Mouse (Mus musculus) CH12.LX (cell line): ENCODE measurements around the gene Gla. TPM values are rescaled to one million over a fixed set of nuclear protein-coding genes. Genes with fewer than 3 reads are reported as not detected.

ENCODE experiments used
- DNase-seq: peaks from one replicate; pipeline ENCODE4 v3.0.0-alpha.2; 2013; ENCODE audit errors: extremely low read depth
- H3K27ac ChIP-seq: 2 replicates; pipeline ENCODE4 v1.5.1; 2012; ENCODE audit warnings: low read depth, mild to moderate bottlenecking, control low read depth, moderate library complexity; ENCODE audit not compliant: insufficient read depth
- H3K27me3 ChIP-seq: replicated peaks from 2 replicates; pipeline ENCODE3; 2012; ENCODE audit warnings: inconsistent platforms
- H3K36me3 ChIP-seq, 2 experiments: replicated peaks in 1 of 2; 2 replicates each; pipeline versions ENCODE3 to v1.6.1; 2012; ENCODE audit warnings: inconsistent platforms in 1 of 2, low read length in 1 of 2, mild to moderate bottlenecking in 1 of 2, mixed read lengths in 1 of 2, moderate library complexity in 1 of 2; ENCODE audit not compliant: control insufficient read depth in 1 of 2, insufficient read depth in 1 of 2
- H3K4me1 ChIP-seq, 2 experiments: 2 replicates each; pipeline ENCODE4 v1.6.1; 2012; ENCODE audit warnings: inconsistent platforms in 1 of 2, moderate library complexity in 1 of 2; ENCODE audit not compliant: insufficient read depth in 2 of 2, control insufficient read depth in 1 of 2
- H3K4me2 ChIP-seq: 2 replicates; pipeline ENCODE4 v1.6.1; 2012; ENCODE audit warnings: low read depth, mild to moderate bottlenecking, control low read depth; ENCODE audit not compliant: poor library complexity, insufficient read depth, severe bottlenecking
- H3K4me3 ChIP-seq, 3 experiments: fragments of 150-350 bp in 1 of 3; sonication (generic) in 1 of 3; replicated peaks in 1 of 3; 2 replicates each; pipeline versions ENCODE3 to v1.5.1; 2011 to 2012; ENCODE audit warnings: low read depth in 2 of 3, low read length in 2 of 3, mild to moderate bottlenecking in 2 of 3, moderate library complexity in 2 of 3, control low read depth in 1 of 3, improper control_type of control experiment in 1 of 3, inconsistent platforms in 1 of 3, mixed read lengths in 1 of 3; ENCODE audit not compliant: poor library complexity in 1 of 3
- H3K79me2 ChIP-seq: replicated peaks from 2 replicates; pipeline ENCODE4 v1.6.1; 2012; ENCODE audit warnings: mild to moderate bottlenecking, moderate library complexity; ENCODE audit not compliant: control insufficient read depth, poor library complexity, insufficient read depth, severe bottlenecking; ENCODE audit errors: extremely low read depth
- H3K9ac ChIP-seq: 2 replicates; pipeline ENCODE4 v1.6.1; 2012; ENCODE audit warnings: low read depth, mild to moderate bottlenecking, control low read depth, moderate library complexity; ENCODE audit not compliant: insufficient read depth
- H3K9me3 ChIP-seq: replicated peaks from 2 replicates; pipeline ENCODE3; 2012; ENCODE audit warnings: low read length, inconsistent platforms, mixed read lengths
- BHLHE40 ChIP-seq: IDR thresholded peaks from 2 replicates; pipeline ENCODE4 v1.6.1; 2011; ENCODE audit warnings: mild to moderate bottlenecking, low read depth, low read length, improper control_type of control experiment
- CHD1 ChIP-seq: IDR thresholded peaks from 2 replicates; pipeline ENCODE4 v1.6.1; 2012; ENCODE audit warnings: low read depth, low read length, improper control_type of control experiment, inconsistent platforms
- CHD2 ChIP-seq: IDR thresholded peaks from 2 replicates; pipeline ENCODE4 v1.6.1; 2011; ENCODE audit warnings: low read length, improper control_type of control experiment
- CTCF ChIP-seq, 2 experiments: IDR thresholded peaks in 1 of 2; conservative IDR thresholded peaks in 1 of 2; 2 replicates each; pipeline ENCODE4 v1.5.1; 2011 to 2012; ENCODE audit warnings: low read depth in 2 of 2, low read length in 2 of 2, improper control_type of control experiment in 1 of 2, inconsistent platforms in 1 of 2, mild to moderate bottlenecking in 1 of 2, moderate library complexity in 1 of 2
- E2F4 ChIP-seq: IDR thresholded peaks from 2 replicates; pipeline ENCODE4 v1.6.1; 2011; ENCODE audit warnings: low read depth, low read length, improper control_type of control experiment; ENCODE audit not compliant: insufficient replicate concordance
- ELF1 ChIP-seq: IDR thresholded peaks from 2 replicates; pipeline ENCODE4 v1.6.1; 2014; ENCODE audit warnings: low read depth, mild to moderate bottlenecking, inconsistent platforms, low read length, improper control_type of control experiment
- EP300 ChIP-seq: IDR thresholded peaks from 2 replicates; pipeline ENCODE4 v1.6.1; 2011; ENCODE audit warnings: low read length, improper control_type of control experiment
- ETS1 ChIP-seq: conservative IDR thresholded peaks from 2 replicates; pipeline ENCODE4 v1.6.1; 2012; ENCODE audit warnings: low read depth, mild to moderate bottlenecking, inconsistent platforms, low read length, improper control_type of control experiment, moderate library complexity
- GABPA ChIP-seq: IDR thresholded peaks from 2 replicates; pipeline ENCODE4 v1.6.1; 2012; ENCODE audit warnings: low read depth, low read length, improper control_type of control experiment, inconsistent platforms; ENCODE audit not compliant: insufficient replicate concordance
- HCFC1 ChIP-seq: IDR thresholded peaks from 2 replicates; pipeline ENCODE4 v1.6.1; 2012; ENCODE audit warnings: low read depth, mild to moderate bottlenecking, inconsistent platforms, low read length, improper control_type of control experiment
- IRF4 ChIP-seq: IDR thresholded peaks from 2 replicates; pipeline ENCODE4 v1.6.1; 2014; ENCODE audit warnings: low read depth, mild to moderate bottlenecking, inconsistent platforms, low read length, improper control_type of control experiment
- JUN ChIP-seq: IDR thresholded peaks from 2 replicates; pipeline ENCODE4 v1.6.1; 2011; ENCODE audit warnings: low read depth, mild to moderate bottlenecking, low read length, improper control_type of control experiment, moderate library complexity; ENCODE audit not compliant: insufficient read depth
- JUND ChIP-seq: conservative IDR thresholded peaks from 2 replicates; pipeline ENCODE4 v1.6.1; 2011; ENCODE audit warnings: low read depth, low read length, improper control_type of control experiment
- KAT2A ChIP-seq: IDR thresholded peaks from 2 replicates; pipeline ENCODE4 v1.6.1; 2012; ENCODE audit warnings: low read length, improper control_type of control experiment, inconsistent platforms; ENCODE audit not compliant: insufficient replicate concordance
- MAFK ChIP-seq: IDR thresholded peaks from 2 replicates; pipeline ENCODE4 v1.6.1; 2011; ENCODE audit warnings: low read length, improper control_type of control experiment; ENCODE audit not compliant: insufficient replicate concordance
- MAX ChIP-seq: IDR thresholded peaks from 2 replicates; pipeline ENCODE4 v1.6.1; 2011; ENCODE audit warnings: low read length, improper control_type of control experiment
- MAZ ChIP-seq: IDR thresholded peaks from 2 replicates; pipeline ENCODE4 v1.6.1; 2012; ENCODE audit warnings: low read depth, mild to moderate bottlenecking, inconsistent platforms, low read length, improper control_type of control experiment, moderate library complexity
- MEF2A ChIP-seq: IDR thresholded peaks from 2 replicates; pipeline ENCODE4 v1.6.1; 2014; ENCODE audit warnings: low read depth, mild to moderate bottlenecking, inconsistent platforms, low read length, improper control_type of control experiment, borderline replicate concordance
- MXI1 ChIP-seq: IDR thresholded peaks from 2 replicates; pipeline ENCODE4 v1.6.1; 2011; ENCODE audit warnings: mild to moderate bottlenecking, low read depth, low read length, improper control_type of control experiment
- MYC ChIP-seq: IDR thresholded peaks from 2 replicates; pipeline ENCODE4 v1.6.1; 2011; ENCODE audit warnings: low read depth, mild to moderate bottlenecking, improper control_type of control experiment, low read length
- NELFE ChIP-seq: IDR thresholded peaks from 2 replicates; pipeline ENCODE4 v1.6.1; 2011; ENCODE audit warnings: low read depth, low read length, improper control_type of control experiment
- NRF1 ChIP-seq: IDR thresholded peaks from 2 replicates; pipeline ENCODE4 v1.6.1; 2014; ENCODE audit warnings: low read depth, mild to moderate bottlenecking, inconsistent platforms, low read length, improper control_type of control experiment, moderate library complexity
- PAX5 ChIP-seq: IDR thresholded peaks from 2 replicates; pipeline ENCODE4 v1.6.1; 2012; ENCODE audit warnings: low read length, inconsistent platforms, mixed read lengths
- POLR2A ChIP-seq: IDR thresholded peaks from 2 replicates; pipeline ENCODE4 v1.6.1; 2011; ENCODE audit warnings: low read depth, mild to moderate bottlenecking, improper control_type of control experiment, low read length
- POLR2AphosphoS2 ChIP-seq: IDR thresholded peaks from 2 replicates; pipeline ENCODE4 v1.6.1; 2011; ENCODE audit warnings: low read depth, low read length, improper control_type of control experiment
- RAD21 ChIP-seq: IDR thresholded peaks from 2 replicates; pipeline ENCODE4 v1.6.1; 2011; ENCODE audit warnings: low read depth, mild to moderate bottlenecking, low read length, improper control_type of control experiment, moderate library complexity
- RCOR1 ChIP-seq: conservative IDR thresholded peaks from 2 replicates; pipeline ENCODE4 v1.6.1; 2012; ENCODE audit warnings: low read depth, mild to moderate bottlenecking, inconsistent platforms, low read length, improper control_type of control experiment
- SIN3A ChIP-seq: IDR thresholded peaks from 2 replicates; pipeline ENCODE4 v1.6.1; 2012; ENCODE audit warnings: low read length, improper control_type of control experiment, inconsistent platforms
- SMC3 ChIP-seq: IDR thresholded peaks from 2 replicates; pipeline ENCODE4 v1.6.1; 2011; ENCODE audit warnings: low read depth, low read length, improper control_type of control experiment
- TBP ChIP-seq: conservative IDR thresholded peaks from 2 replicates; pipeline ENCODE4 v1.6.1; 2011; ENCODE audit warnings: low read depth, low read length, improper control_type of control experiment
- TCF12 ChIP-seq: IDR thresholded peaks from 2 replicates; pipeline ENCODE4 v1.6.1; 2014; ENCODE audit warnings: low read depth, mild to moderate bottlenecking, inconsistent platforms, low read length, improper control_type of control experiment
- UBTF ChIP-seq: IDR thresholded peaks from 2 replicates; pipeline ENCODE4 v1.6.1; 2012; ENCODE audit warnings: low read depth, mild to moderate bottlenecking, inconsistent platforms, low read length, improper control_type of control experiment, moderate library complexity
- USF1 ChIP-seq: IDR thresholded peaks from 2 replicates; pipeline ENCODE4 v1.6.1; 2014; ENCODE audit warnings: low read depth, mild to moderate bottlenecking, inconsistent platforms, low read length, improper control_type of control experiment
- USF2 ChIP-seq: conservative IDR thresholded peaks from 2 replicates; pipeline ENCODE4 v1.6.1; 2011; ENCODE audit warnings: low read depth, low read length, improper control_type of control experiment
- ZC3H11A ChIP-seq: IDR thresholded peaks from 2 replicates; pipeline ENCODE4 v1.6.1; 2012; ENCODE audit warnings: low read depth, mild to moderate bottlenecking, inconsistent platforms, low read length, improper control_type of control experiment
- ZKSCAN1 ChIP-seq: IDR thresholded peaks from 2 replicates; pipeline ENCODE4 v1.6.1; 2012; ENCODE audit warnings: low read depth, inconsistent platforms, low read length, improper control_type of control experiment, borderline replicate concordance
- ZMIZ1 ChIP-seq: IDR thresholded peaks from 2 replicates; pipeline ENCODE4 v1.6.1; 2012; ENCODE audit warnings: low read depth, mild to moderate bottlenecking, inconsistent platforms, low read length, improper control_type of control experiment
- ZNF384 ChIP-seq: IDR thresholded peaks from 2 replicates; pipeline ENCODE4 v1.6.1; 2012; ENCODE audit warnings: low read depth, low read length, improper control_type of control experiment, inconsistent platforms
- dilution Hi-C: fragments of 300-500 bp; cut with MboI; formaldehyde crosslinking; loops from 2 replicates; pipeline ENCODE4 v1.14.3; 2020; ENCODE audit warnings: low sequenced_read_pairs; ENCODE audit not compliant: extremely low pct_unique_long_range_greater_than_20kb, extremely low pct_ligation_motif_present
- in situ Hi-C: fragments of 300-500 bp; cut with MboI; formaldehyde crosslinking; loops from 3 replicates; pipeline ENCODE4 v1.14.3; 2019; ENCODE audit warnings: low sequenced_read_pairs, low pct_ligation_motif_present, low pct_unique_long_range_greater_than_20kb, mixed read lengths
- polyA plus RNA-seq: library from polyadenylated mRNA; unstranded; fragments of >175 nt; gene quantifications from 2 replicates; pipeline ENCODE4 v1.2.1, GENCODE M21; 2012; ENCODE audit warnings: low read depth; ENCODE audit not compliant: insufficient read length
- total RNA-seq, 2 experiments: library from RNA; depleted of rRNA; stranded (reverse); fragments of 300-350 nt in 1 of 2; fragments of >200 nt in 1 of 2; gene quantifications; 2 replicates each; pipeline ENCODE4 v1.2.3; 2012 to 2014

Gene Gla
- total RNA-seq (2012; rRNA removed) (6.1 and 6.2 TPM in 2 replicates), total RNA-seq (2014; rRNA removed) (9.1 and 10.3 TPM in 2 replicates), polyA plus RNA-seq (8.6 and 13.3 TPM in 2 replicates)

- in situ Hi-C loops (loop anchor here (10.0 kb wide), 1 partner anchor 64 kb away; no protein-coding TSS in a partner anchor), dilution Hi-C loops (no loop called here)
- no peak within 1 kb of the TSS; the same call in 1 of the 2 replicates for H3K27ac ChIP-seq
- no peaks in the 10 kb centered on the region for H3K27me3 ChIP-seq
- H3K4me3 ChIP-seq = peak within 1 kb of the TSS; percentile 61 to 81 (median 78)
- no peaks in the 10 kb centered on the region for H3K9me3 ChIP-seq
- TF ChIP-seq PAX5 (no peak), BHLHE40 (peak; percentile 98), KAT2A (no peak), JUN (no peak), ELF1 (peak; percentile 88), MYC (no peak), ETS1 (peak; percentile 53; the same call in 1 of the 2 replicates), HCFC1 (peak; percentile 69), MAZ (no peak), MEF2A (0 out of 2 replicates have a peak, but pooled peaks have one; percentile 17), IRF4 (no peak), RCOR1 (no peak), NRF1 (0 out of 2 replicates have a peak, but pooled peaks have one; percentile 9), POLR2AphosphoS2 (no peak), JUND (no peak), E2F4 (peak; percentile 63; the same call in 1 of the 2 replicates), GABPA (0 out of 2 replicates have a peak, but pooled peaks have one; percentile 10), EP300 (no peak), TBP (peak; percentile 56; the same call in 1 of the 2 replicates), CTCF (conservative IDR thresholded peaks at IDR 0.05 in 1 of 2, IDR thresholded peaks at IDR 0.05 in 1 of 2; ENCODE audit: low read depth in 2 of 2, low read length in 2 of 2) (no peak), ZC3H11A (no peak), UBTF (no peak), SMC3 (no peak), USF2 (peak; percentile 99), MAFK (no peak), SIN3A (peak; percentile 60), ZMIZ1 (no peak; the same call in 1 of the 2 replicates), TCF12 (0 out of 2 replicates have a peak, but pooled peaks have one; percentile 44), NELFE (0 out of 2 replicates have a peak, but pooled peaks have one; percentile 40), ZNF384 (no peak), MAX (peak; percentile 98), CHD2 (peak; percentile 75; the same call in 1 of the 2 replicates), RAD21 (no peak), POLR2A (peak; percentile 66), MXI1 (no peak), CHD1 (no peak), USF1 (peak; percentile 97), ZKSCAN1 (no peak)
- H3K9ac ChIP-seq = peak within 1 kb of the TSS; percentile 86
- peaks cover 3 to 10% of the 10 kb centered on the region in 2 experiments; a peak in 2 of 4 replicates for H3K4me1 ChIP-seq
- H3K4me2 ChIP-seq = peak within 1 kb of the TSS; percentile 87
- H3K36me3 ChIP-seq = peaks cover 4 to 10% of the 10 kb centered on the region in 2 experiments
- DNase-seq = peak; percentile 95
- peaks cover 24% of the 10 kb centered on the region for H3K79me2 ChIP-seq
Observed at GRCm38 (mm10) chrX:134600659-134601379, at the start of gene Gla, which contains the start of gene Hnrnph2. TSS of gene Gla (minus strand) at chrX:134601125. TSS of gene Hnrnph2 (plus strand) at chrX:134601179.
